Mouse (Mus musculus) spleen, postnatal 36 days (tissue): ENCODE results near the gene Ndufs4.

ENCODE experiments used
- DNase-seq, 2 experiments: peaks; one replicate each; pipeline ENCODE4 v3.0.0; 2022; ENCODE audit warnings: low spot score in 2 of 2, mixed read lengths in 1 of 2

The Ndufs4 gene

GRCm38 (mm10) chr13:114388211-114388965 is at the start of gene Ndufs4:
Ndufs4 (minus strand) TSS chr13:114388258.
- no peak for DNase-seq

GRCm38 (mm10) chr13:114432491-114432890 is 44.4 kb upstream of the Ndufs4 start:
- DNase-seq: no peak

GRCm38 (mm10) chr13:114425230-114425629 is 37.2 kb upstream of the Ndufs4 start:
- no peak for DNase-seq

GRCm38 (mm10) chr13:114420235-114420634 is 32.2 kb upstream of the Ndufs4 start:
- no peak for DNase-seq

- DNase-seq: no peak
Measured at GRCm38 (mm10) chr13:114419364-114419763, 31.3 kb upstream of the Ndufs4 start.

- DNase-seq: no peak
Measured at GRCm38 (mm10) chr13:114412326-114412725, 24.3 kb upstream of the Ndufs4 start.

GRCm38 (mm10) chr13:114406866-114407265 is 18.8 kb upstream of the Ndufs4 start:
- DNase-seq: no peak

GRCm38 (mm10) chr13:114406424-114406823 is 18.4 kb upstream of the Ndufs4 start:
- no peak for DNase-seq

GRCm38 (mm10) chr13:114405100-114405715 is 17.1 kb upstream of the Ndufs4 start:
- no peak for DNase-seq

GRCm38 (mm10) chr13:114398906-114399305 is 10.8 kb upstream of the Ndufs4 start:
- no peak for DNase-seq

- no peak for DNase-seq
Measured at GRCm38 (mm10) chr13:114397281-114397680, 9.2 kb upstream of the Ndufs4 start.

- DNase-seq: no peak
Measured at GRCm38 (mm10) chr13:114396863-114397262, 8.8 kb upstream of the Ndufs4 start.

- DNase-seq: no peak
Measured at GRCm38 (mm10) chr13:114394784-114395183, 6.7 kb upstream of the Ndufs4 start.

- DNase-seq: no peak
Measured at GRCm38 (mm10) chr13:114392501-114392900, 4.4 kb upstream of the Ndufs4 start.

GRCm38 (mm10) chr13:114387521-114388171 is 412 bp downstream of the Ndufs4 start:
- DNase-seq: peak; percentile 84 to 86

- no peak for DNase-seq
Measured at GRCm38 (mm10) chr13:114387074-114387487, 977 bp downstream of the Ndufs4 start.

GRCm38 (mm10) chr13:114376511-114376910 is 11.5 kb downstream of the Ndufs4 start:
- no peak for DNase-seq

- no peak for DNase-seq
Measured at GRCm38 (mm10) chr13:114362086-114362485, 26.0 kb downstream of the Ndufs4 start.

- DNase-seq: no peak
Measured at GRCm38 (mm10) chr13:114351321-114351946, 36.6 kb downstream of the Ndufs4 start.

- DNase-seq: no peak
Measured at GRCm38 (mm10) chr13:114344979-114345712, 42.9 kb downstream of the Ndufs4 start.

GRCm38 (mm10) chr13:114344220-114344973 is 43.7 kb downstream of the Ndufs4 start:
- no peak for DNase-seq
